11 mouse cellular contexts compared by ENCODE assay signal in genomic region chr2:163914107-163914506, GRCm38 (mm10). TPM values are rescaled to one million over a fixed set of nuclear protein-coding genes. Genes with fewer than 3 reads are reported as not detected.
A peak's percentile ranks its signal among the peaks of the same experiment; 100 is the strongest.
DNase-seq lines count a peak whose midpoint lies in the region; ATAC-seq and TF ChIP-seq lines count a peak whose summit lies in the region.
"Had no signal": no experiment of that assay in that cellular context is flagged by ENCODE, and none has a peak within 500 bp of the region (broad histone marks: within the 10 kb centered on the region; RNA-seq: fewer than 3 reads in every experiment).

No protein-coding gene starts in this region.

- TF ChIP-seq POLR2A in testis, adult 2 months (IDR thresholded peaks at IDR 0.05; ENCODE audit: control insufficient read depth, low read depth, low read length): no peak

- peak; percentile 62 for ATAC-seq in hindbrain, embryonic 12.5 days (ENCODE audit: low FRiP score)

- 2% methylated on average over 10 of the region's 10 CpGs for WGBS in hindbrain, embryonic 12.5 days
- 4% methylated on average over 10 of the region's 10 CpGs for WGBS in limb, embryonic 10.5 days

- H3K4me2 ChIP-seq in hindbrain, embryonic 12.5 days (replicated peaks): peak overlapping the region; percentile 30
- H3K4me2 ChIP-seq: embryonic facial prominence, embryonic 15.5 days; lung, embryonic 14.5 days had no signal

- peaks cover 22% of the 10 kb centered on the region for H3K4me1 ChIP-seq in testis, adult 2 months (ENCODE audit: control insufficient read depth, insufficient read depth, low read length)
- H3K4me1 ChIP-seq in hindbrain, embryonic 12.5 days: peaks cover 26% of the 10 kb centered on the region
- H3K4me1 ChIP-seq in limb, embryonic 10.5 days: peaks cover 32% of the 10 kb centered on the region

- H3K4me3 ChIP-seq in testis, adult 2 months (ENCODE audit: control insufficient read depth, low read depth, low read length): no peak overlapping the region
- H3K4me3 ChIP-seq in hindbrain, embryonic 12.5 days: no peak overlapping the region
- no peak overlapping the region for H3K4me3 ChIP-seq in limb, embryonic 10.5 days
- H3K4me3 ChIP-seq: embryonic facial prominence, embryonic 15.5 days had no signal

- H3K9me3 ChIP-seq in hindbrain, embryonic 12.5 days (replicated peaks): no peaks in the 10 kb centered on the region
- H3K9me3 ChIP-seq in limb, embryonic 10.5 days (replicated peaks): no peaks in the 10 kb centered on the region
- H3K9me3 ChIP-seq: embryonic facial prominence, embryonic 15.5 days had no signal

- H3K36me3 ChIP-seq in testis, adult 2 months (ENCODE audit: control insufficient read depth, insufficient read depth, low read length): no peaks in the 10 kb centered on the region
- H3K36me3 ChIP-seq in hindbrain, embryonic 12.5 days: no peaks in the 10 kb centered on the region
- H3K36me3 ChIP-seq in limb, embryonic 10.5 days: no peaks in the 10 kb centered on the region
- H3K36me3 ChIP-seq: embryonic facial prominence, embryonic 15.5 days had no signal

- H3K27me3 ChIP-seq in testis, adult 2 months (ENCODE audit: control insufficient read depth, insufficient read depth, low read length): no peaks in the 10 kb centered on the region; the same call in 1 of the 2 replicates
- peaks cover 37% of the 10 kb centered on the region for H3K27me3 ChIP-seq in hindbrain, embryonic 12.5 days
- H3K27me3 ChIP-seq in limb, embryonic 10.5 days (ENCODE audit: low read depth, poor library complexity, severe bottlenecking): peaks cover 96% of the 10 kb centered on the region

- DNase-seq in testis, postnatal 10 days (ENCODE audit: low spot score): no peak
- DNase-seq in limb, embryonic 10.5 days (ENCODE audit: low spot score): peak; percentile 47
- DNase-seq in right cerebral cortex, postnatal 36 days (ENCODE audit: low spot score in 2 of 2): peak; percentile 78 to 85
- no peak for DNase-seq in thymus, postnatal 10 days (ENCODE audit: low spot score in 2 of 2)
- no peak for DNase-seq in thymus, postnatal 4 days
- DNase-seq in lung, postnatal 10 days: no peak
- DNase-seq: lung, embryonic 14.5 days had no signal

- TF ChIP-seq CTCF in testis, adult 2 months (IDR thresholded peaks at IDR 0.05; ENCODE audit: control insufficient read depth, insufficient read depth, insufficient replicate concordance, low read depth, low read length): no peak

- H3K27ac ChIP-seq in testis, adult 2 months (ENCODE audit: control insufficient read depth, insufficient read depth, low read depth, low read length): peak overlapping the region; percentile 63; the same call in 1 of the 2 replicates
- peak overlapping the region; percentile 52; the same call in 1 of the 2 replicates for H3K27ac ChIP-seq in hindbrain, embryonic 12.5 days
- no peak overlapping the region for H3K27ac ChIP-seq in limb, embryonic 10.5 days
- H3K27ac ChIP-seq: embryonic facial prominence, embryonic 15.5 days had no signal

- no peak overlapping the region for H3K9ac ChIP-seq in hindbrain, embryonic 12.5 days
- H3K9ac ChIP-seq: embryonic facial prominence, embryonic 15.5 days; lung, embryonic 14.5 days had no signal

RNA-seq across cellular contexts. Expression of gene Rims4, which starts 4.4 kb away (rescaled TPM):
- 1.1 and 1.5 TPM in 2 replicates for polyA plus RNA-seq in testis, adult 2 months (2012; rRNA removed)
- 5.6 TPM in 2 replicates for polyA plus RNA-seq in hindbrain, embryonic 12.5 days (2016; fragmentation: Nextera tagmentation; extraction: Ambion mirVana)
- 0.06 and 0.24 TPM in 2 replicates for polyA plus RNA-seq in limb, embryonic 10.5 days (2016; fragmentation: Nextera tagmentation; extraction: Ambion mirVana)
- polyA plus RNA-seq: C2C12 had no signal

Comparison
In these comparisons a context has a peak if more than half of its experiments do, and no peak if none do; other contexts are left out.
1. DNase-seq: peak in limb, embryonic 10.5 days (single experiment) and right cerebral cortex, postnatal 36 days (2 of 2); none in testis, postnatal 10 days (single experiment), thymus, postnatal 10 days (0 of 2), thymus, postnatal 4 days (single experiment) and lung, postnatal 10 days (single experiment).